Mouse (Mus musculus) adrenal gland, adult 8-10 months (tissue): ENCODE data around the gene Gas6. TPM values are rescaled to one million over a fixed set of nuclear protein-coding genes. Genes with fewer than 3 reads are reported as not detected.
A peak's percentile ranks its signal among the peaks of the same experiment; 100 is the strongest.

ENCODE experiments used
- DNase-seq: peaks from one replicate; pipeline ENCODE4 v3.0.0; 2022
- total RNA-seq, 4 experiments: library from RNA; stranded (reverse); gene quantifications; 2 replicates each; pipeline ENCODE4 v1.2.4; 2022

Gas6 gene
- total RNA-seq, 4 experiments from 2014 or later: 130 to 1,084 (median 297) TPM

DNA sequence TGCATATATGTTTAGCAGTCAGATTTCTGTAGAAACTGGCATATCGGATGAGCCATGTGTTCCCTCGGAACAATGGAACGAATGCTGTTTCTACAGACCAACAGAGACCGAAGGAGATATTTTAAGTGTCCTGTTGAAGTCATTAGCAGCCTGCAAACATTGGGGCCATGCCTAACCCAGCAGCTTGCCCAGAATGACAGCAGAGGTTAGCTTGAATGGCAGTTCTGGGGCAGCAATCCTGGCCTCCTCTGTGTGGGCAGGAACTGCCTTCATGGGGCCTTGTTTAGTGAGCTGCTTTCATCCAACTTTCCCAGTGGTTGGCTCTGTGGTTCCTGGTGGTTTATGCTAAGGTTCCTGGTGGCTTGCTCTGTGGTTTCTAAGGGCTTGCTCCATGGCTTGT is 34.9 kb downstream of the Gas6 start:
- no peak for DNase-seq

DNA sequence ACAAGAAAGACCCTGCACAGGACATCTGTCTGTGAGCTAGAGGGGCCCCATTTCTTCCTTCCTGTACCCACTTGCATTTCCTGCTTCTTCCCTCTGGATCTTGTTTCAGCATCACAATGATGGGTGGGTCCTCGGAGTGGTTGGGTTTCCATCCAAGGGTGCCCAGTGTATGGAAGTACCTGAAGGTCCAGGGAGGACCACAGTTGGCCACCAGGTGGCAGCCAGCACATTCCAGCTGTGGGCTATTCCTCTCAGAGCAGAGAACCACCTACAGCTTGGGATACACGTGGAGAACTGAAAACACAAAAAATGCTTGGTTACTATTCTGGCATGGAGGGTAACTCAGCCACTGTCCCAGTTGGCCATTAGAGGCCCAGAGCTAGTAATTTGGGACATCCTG is 39.0 kb downstream of the Gas6 start:
- DNase-seq: peak; percentile 60

DNA sequence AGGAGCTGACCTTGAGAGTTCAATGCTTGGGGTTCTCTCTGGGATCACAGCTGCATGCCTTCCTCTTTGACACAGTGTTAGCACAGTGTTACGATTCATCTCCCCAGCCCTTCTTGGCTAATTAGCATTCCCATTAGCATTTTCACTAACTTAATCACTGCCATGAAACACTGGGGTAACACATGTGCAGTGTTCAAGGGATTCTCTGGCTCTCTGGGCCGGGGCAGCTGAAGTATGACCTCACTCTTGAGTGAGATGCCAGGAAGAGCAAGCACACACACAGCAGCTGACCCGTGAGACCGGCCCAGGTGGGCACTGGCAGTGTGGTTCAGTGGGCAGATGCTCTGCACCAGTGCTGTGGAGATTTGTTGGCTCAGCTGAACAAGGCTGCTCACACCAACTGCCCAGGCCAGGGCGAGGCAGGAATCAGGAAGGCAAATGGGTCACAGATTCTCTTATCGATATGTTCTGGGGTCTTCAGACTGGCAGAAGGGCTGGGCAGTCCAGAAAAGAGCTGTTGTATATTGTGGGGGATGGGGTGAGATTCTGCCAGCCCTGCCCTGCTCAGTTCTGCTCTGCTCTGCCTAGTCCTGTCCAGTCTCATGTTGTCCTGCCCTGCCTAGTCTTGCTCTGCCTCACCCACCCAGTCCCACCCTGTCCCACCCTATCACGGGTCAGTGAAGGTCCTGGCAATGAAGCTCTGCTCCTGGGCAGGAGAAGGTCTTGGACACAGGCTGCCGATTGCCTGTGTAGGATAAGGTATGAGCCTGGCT is 39.8 kb downstream of the Gas6 start:
- no peak for DNase-seq

DNA sequence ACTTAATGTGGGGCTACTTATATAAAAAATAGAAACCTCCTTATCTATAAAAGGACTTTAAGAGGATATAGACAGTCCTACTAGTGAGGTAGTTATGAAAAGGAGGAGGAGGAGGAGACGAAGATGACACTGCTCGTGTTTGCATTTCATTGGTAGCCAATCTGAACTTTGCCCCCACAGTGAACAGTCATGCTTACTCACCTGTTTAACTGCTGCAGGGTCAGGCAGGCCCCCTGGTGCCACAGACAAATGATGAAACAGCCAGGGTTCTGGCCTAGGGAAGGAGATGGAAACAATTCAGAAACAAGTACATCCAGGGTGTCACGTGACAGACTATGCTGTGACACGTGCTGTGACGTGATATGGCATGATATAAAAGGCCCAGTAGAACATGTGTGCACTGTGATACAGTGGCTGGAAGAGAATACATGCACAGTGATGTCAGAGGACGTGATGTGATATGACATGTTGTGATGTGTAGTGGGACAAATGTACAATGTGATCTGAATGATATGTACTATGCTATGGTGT is 42.5 kb downstream of the Gas6 start:
- no peak for DNase-seq

DNA sequence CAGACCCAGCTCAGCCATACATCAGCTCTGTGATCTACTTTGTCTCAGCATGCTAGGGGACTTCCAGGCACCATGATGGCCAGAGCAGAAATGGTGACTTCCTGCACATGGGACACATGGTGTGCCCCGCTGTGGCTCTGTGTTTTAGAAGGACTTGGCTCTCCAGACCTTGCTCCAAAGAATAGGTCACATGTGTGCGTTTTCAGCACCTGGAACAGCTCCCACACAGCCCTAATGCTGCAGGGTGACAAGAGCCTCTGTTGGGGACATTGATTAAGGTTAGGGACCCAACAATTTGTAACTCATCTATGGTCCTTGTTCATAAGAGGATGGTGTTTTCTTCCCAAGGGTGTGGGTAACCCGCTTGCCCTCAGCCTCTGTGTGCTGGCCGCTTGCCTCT is 46.1 kb downstream of the Gas6 start:
- DNase-seq: no peak

DNA sequence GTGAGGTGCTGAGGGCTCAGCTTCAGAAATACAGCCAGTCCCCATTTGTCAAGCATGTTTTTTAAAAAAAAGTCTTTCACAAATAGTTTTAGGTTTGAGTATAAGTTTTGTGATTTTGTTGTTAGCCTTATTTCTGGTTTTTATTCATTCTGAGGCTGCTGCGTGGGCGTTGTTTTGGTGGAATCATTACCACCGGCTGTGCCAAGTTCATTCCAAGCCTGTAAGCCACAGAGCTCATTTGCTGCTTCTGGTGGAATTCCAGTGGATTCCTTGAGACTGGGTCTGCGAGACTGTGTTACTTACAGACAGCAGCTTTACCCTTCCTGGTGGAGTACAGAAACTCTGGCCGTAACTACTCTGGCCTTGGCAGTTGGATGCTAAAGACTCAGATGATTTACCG is 47.8 kb downstream of the Gas6 start:
- DNase-seq: no peak

DNA sequence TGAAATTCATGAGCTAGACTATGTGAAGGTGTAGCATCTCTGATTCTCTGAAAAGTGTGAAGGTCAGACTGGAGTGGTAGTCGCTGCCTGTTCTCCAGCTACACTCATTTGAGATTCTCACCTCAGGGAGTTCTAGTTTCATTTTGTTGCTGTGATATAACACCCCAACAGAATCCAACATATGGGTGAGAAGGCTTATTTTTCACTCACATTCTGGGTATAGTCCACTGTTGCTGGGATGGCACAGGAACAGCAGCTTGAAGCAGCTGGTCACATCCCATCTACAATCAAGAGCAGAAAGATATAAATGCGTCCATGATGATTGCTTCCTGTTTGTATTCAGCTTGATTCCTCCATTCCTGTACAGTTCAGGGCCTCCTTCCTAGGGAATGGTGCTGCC is 52.1 kb downstream of the Gas6 start:
- no peak for DNase-seq

DNA sequence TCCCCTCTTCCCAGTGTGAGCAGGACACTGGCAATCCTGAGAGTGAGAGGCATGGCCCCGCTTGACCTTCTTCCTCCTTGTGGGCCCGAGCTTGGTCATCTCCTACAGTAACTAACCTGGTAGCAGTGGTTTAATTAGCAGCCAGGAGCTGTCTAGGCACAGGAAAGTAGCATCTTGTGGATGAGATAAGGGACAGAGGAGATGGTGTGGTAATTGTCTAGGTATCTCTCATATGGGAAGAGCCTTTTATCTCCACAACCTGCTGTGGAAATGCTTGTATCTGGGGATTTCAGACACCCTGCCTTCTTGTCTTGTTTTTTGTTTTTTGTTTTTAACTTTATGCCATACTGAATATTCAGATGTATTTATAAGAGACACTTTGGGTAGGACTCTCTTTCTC is 56.8 kb downstream of the Gas6 start:
- no peak for DNase-seq

DNA sequence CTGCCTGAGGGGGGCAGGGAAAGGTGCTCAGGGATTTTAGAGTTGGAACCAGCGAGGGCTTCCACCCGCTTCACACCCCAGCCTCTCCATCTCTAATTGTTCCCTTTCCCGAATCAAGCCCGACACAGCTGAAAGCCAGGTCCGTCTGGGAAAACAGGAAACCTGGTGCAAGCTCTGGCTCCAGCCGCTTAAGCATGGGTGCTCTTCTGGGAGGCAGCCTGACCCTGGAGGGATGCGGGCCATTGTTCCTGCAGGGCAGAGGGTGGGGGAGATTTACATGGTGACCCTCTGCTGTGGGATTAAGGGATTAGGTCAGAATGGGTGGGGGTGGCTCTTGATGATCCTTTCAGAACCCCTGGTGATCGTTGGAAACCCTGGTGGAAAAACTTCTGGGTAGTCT is 58.2 kb downstream of the Gas6 start:
- DNase-seq: no peak

DNA sequence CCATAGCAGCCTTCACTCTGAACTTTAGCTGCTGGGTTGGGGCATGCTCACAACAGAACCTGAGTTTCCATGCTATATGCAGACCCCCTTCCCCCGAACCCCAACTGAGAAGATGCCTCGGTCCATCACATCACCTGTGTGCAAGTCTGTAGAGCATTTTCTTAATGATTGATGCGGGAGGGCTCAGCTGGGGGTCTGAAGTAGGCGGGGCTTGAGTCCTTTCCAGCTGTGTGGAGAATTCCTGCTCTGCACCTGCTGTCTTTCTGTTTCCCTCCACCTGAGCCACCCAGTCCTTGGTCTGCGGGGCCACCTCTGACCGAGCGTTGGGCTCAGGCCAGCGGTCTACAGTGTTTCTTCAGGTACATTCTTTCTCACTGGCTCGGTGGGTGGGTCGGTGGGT is 59.4 kb downstream of the Gas6 start, which contains the start of gene Tmem255b:
Tmem255b (plus strand) TSS at position 301 of the 400 bp plus-strand sequence.
- DNase-seq: no peak

DNA sequence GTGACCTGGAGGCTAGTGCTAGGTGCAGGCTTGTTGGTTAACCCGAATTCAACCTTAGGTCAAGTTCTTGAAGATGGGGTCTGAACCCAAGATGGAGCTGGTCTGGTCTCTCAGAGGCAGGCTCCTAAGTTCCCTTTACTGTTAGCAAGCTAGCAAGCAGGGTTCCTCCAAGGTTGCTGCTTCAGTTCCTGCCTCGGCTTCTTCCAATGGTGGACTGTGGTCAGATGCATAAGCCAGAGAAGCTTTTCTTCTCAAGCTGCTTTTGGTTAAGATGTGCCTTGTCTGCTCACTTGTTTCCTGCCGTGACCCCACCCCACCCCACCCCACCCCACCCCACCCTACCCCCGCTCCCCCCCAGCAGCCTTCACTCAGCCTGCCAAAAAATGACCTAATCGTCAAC is 61.2 kb downstream of the Gas6 start:
- no peak for DNase-seq

DNA sequence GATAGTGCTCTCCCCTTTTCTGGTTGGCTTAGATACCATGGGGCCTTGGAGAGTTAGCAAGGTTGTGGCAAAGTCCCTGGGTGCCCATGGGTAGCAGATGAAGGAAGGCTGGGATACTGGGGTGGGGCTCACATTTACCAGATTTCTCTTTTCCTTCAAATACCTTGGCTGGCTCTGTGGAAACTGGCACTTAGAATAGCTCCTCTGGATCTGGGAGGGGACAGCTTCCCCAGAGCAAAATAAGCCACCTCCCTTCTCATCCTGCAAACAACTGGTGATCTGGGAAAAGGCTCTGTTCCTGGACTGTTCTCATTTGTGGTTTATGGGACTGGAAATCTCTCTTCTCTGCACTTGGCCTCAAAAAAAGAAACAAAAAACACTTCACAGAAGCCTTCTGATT is 63.4 kb downstream of the Gas6 start:
- no peak for DNase-seq

DNA sequence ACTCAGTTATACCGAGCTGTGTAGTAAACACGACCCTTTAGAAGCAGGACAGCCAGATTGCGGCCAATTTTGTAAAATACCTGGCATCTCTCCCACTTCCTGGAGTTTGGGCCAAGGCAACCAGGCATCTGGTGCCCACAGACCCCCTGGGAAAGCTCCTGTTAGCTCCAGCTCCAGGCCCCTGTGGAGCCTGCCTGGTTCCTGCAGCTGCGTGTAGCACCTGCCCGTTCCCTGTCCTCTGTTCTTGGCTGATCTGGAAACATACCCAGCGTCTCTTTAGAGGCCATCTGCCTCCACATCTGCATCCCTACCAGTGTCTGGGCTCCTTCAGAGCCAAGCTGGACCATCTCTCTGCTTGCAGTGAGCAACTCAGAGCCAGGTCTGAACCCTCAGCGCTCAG is 63.9 kb downstream of the Gas6 start:
- DNase-seq: no peak

DNA sequence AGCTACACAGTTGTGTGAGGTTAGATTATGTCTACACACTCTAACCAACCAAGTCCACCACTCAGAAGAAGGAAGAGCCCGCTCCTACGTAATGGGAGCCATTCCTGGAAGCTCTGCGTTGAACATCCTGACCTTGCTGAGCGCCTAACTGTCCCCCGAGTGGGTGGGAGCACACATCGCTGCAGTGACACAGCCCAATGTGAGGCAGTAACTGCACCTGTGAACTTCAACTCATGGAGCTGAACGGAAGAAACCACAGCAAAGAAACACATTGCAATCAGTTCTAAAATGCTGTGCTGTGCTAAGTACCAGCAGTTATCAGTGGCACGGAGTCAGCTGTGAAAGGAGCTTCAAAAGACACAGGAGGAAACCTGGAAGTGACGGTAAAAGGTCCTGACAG is 66.1 kb downstream of the Gas6 start:
- DNase-seq: no peak

DNA sequence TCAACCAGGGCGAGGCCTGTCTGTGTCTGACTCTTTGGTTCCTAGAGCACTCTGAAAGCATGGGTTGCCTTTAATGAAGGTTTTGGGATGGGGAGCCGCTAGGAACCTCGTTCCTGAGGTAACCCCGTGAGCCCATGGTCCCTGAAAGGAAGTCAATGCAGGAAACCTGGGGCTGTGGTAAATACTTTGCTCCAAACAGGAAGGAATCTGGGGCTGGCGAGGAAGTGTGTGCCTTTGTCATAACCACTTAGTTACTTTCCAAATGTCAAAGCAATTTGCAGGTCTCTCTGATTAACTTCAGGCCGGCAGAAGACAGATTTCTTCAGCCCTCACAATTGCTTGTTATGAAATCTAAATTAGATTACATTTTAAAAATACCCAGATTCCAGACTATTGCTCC is 66.9 kb downstream of the Gas6 start:
- DNase-seq: no peak

DNA sequence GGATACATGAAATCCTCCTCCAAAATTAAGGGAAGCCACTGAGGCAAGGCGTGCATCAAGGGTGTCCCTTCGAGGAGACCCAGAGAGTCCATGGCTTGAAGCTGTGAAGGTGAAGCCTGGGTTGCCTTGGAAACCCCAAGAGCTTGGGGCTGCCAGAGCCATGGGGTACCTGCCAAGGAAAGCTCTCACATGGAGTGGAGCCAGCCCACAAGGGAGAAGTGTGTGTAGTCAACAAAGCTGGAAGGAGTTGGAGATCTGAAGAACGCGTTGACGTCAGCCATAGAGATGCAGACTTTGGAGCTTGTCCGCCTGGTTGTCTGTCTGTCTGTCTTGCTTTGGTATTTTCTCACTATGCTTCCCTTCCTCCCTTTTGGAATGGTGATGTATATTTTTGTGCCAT is 73.3 kb downstream of the Gas6 start:
- DNase-seq: no peak

DNA sequence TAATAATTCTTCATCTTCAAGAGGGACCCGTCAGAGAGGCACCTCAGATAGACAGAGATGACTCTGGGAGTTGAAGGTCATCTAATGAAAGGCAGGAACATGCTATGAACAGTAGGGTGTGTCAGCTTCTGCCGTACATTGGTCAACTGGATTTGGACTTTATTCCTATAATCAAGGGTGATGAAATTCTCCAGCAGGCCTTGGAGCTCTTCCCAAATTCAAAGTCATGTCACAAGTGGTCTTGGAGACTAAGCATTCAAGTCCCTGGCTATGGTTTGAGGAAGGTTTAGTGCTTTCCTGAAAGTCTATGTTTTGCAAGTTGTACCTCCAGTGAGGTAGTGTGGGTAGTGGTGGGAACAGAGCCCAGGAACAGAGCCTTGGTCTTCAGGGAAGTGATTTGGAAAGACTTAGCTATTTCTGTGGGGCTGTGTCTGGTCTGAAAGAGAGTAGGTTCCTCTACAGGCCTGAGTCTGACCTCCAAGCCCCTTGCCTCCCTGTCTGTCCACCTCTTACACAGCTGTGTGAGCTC is 75.1 kb downstream of the Gas6 start:
- DNase-seq: no peak

DNA sequence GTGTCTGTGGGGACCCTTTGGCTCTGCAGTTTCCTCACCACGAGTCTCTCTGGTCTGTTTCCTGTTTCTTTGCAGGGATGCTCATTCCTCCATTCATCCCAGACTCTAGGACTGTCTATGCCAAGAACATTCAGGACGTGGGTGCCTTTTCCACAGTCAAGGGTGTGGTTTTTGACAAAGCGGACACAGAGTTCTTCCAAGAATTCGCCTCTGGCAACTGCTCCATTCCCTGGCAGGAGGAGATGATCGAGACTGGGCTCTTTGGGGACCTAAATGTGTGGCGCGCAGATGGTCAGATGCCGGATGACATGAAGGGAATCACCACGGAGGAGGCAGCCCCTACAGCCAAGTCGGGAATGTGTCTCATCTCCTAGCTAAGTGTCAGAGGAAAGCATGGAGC is 78.4 kb downstream of the Gas6 start:
- DNase-seq: no peak

Other genes starting within 250 kb of the Gas6 start
- gene Adprhl1, start 240.3 kb downstream of the Gas6 start, total RNA-seq: 1 to 10 TPM in 3 of 4 experiments, under 1 TPM in 1; 0.34 to 3.9 (median 1.6) TPM
- gene Dcun1d2, start 206.4 kb downstream of the Gas6 start, total RNA-seq: 10 to 100 TPM; 30.6 to 36.7 (median 33.9) TPM
- gene Tmco3, start 206.3 kb downstream of the Gas6 start, total RNA-seq: 10 to 100 TPM; 36.3 to 54.7 (median 46.7) TPM
- gene Tfdp1, start 155.7 kb downstream of the Gas6 start, total RNA-seq: 10 to 100 TPM; 46.2 to 67.4 (median 52.1) TPM
- under 1 TPM in 1 of 4 experiments, not detected in 3; 0.49 TPM for gene Atp4b, start 97.7 kb downstream of the Gas6 start, total RNA-seq
- gene Grk1, start 89.4 kb downstream of the Gas6 start, total RNA-seq: under 1 TPM in 2 of 4 experiments, not detected in 2; 0.05 to 0.06 TPM
- gene Tmem255b, start 59.3 kb downstream of the Gas6 start, total RNA-seq: 1 to 10 TPM in 2 of 4 experiments, under 1 TPM in 2; 0.77 to 1.7 (median 1.1) TPM
- not detected for gene 1700029H14Rik, start 68.0 kb upstream of the Gas6 start, total RNA-seq
- gene Rasa3, start 183.1 kb upstream of the Gas6 start, total RNA-seq: 10 to 100 TPM; 27.8 to 46.6 (median 33.1) TPM
- under 1 TPM in 3 of 4 experiments, not detected in 1; 0.37 to 0.67 (median 0.45) TPM for gene Cfap97d2, start 211.4 kb upstream of the Gas6 start, total RNA-seq